Mouse (Mus musculus) MEL (cell line): ENCODE results near the gene Eif4e3. TPM values are rescaled to one million over a fixed set of nuclear protein-coding genes. Genes with fewer than 3 reads are reported as not detected.

Experiments
- DNase-seq: peaks from one replicate; pipeline ENCODE4 v3.0.0; 2011; ENCODE audit warnings: low read depth, low spot score
- H3K27ac ChIP-seq: 2 replicates; pipeline ENCODE4 v1.5.1; 2012; ENCODE audit warnings: low read depth, mild to moderate bottlenecking, control low read depth, low read length, moderate library complexity; ENCODE audit not compliant: control insufficient read depth
- H3K27me3 ChIP-seq, 2 experiments: fragments of 150-350 bp in 1 of 2; sonication (generic) in 1 of 2; 2 replicates each; pipeline ENCODE4 v1.6.1; 2012; ENCODE audit warnings: low read length in 2 of 2, mild to moderate bottlenecking in 2 of 2, improper control_type of control experiment in 1 of 2, moderate library complexity in 1 of 2; ENCODE audit not compliant: insufficient read depth in 2 of 2, control insufficient read depth in 1 of 2
- H3K36me3 ChIP-seq, 2 experiments: 2 replicates each; pipeline ENCODE4 v1.6.1; 2012 to 2014; ENCODE audit warnings: low read length in 2 of 2, improper control_type of control experiment in 1 of 2, inconsistent platforms in 1 of 2, mild to moderate bottlenecking in 1 of 2; ENCODE audit not compliant: insufficient read depth in 2 of 2, control insufficient read depth in 1 of 2
- H3K4me1 ChIP-seq, 2 experiments: fragments of 150-350 bp in 1 of 2; sonication (generic) in 1 of 2; 2 replicates each; pipeline ENCODE4 v1.6.1; 2012; ENCODE audit warnings: low read length in 2 of 2, improper control_type of control experiment in 1 of 2, mild to moderate bottlenecking in 1 of 2; ENCODE audit not compliant: insufficient read depth in 2 of 2, control insufficient read depth in 1 of 2
- H3K4me3 ChIP-seq, 2 experiments: fragments of 150-350 bp in 1 of 2; sonication (generic) in 1 of 2; 2 replicates each; pipeline ENCODE4 v1.5.1; 2012; ENCODE audit warnings: low read depth in 2 of 2, low read length in 2 of 2, mild to moderate bottlenecking in 2 of 2, moderate library complexity in 2 of 2, control low read depth in 1 of 2, improper control_type of control experiment in 1 of 2; ENCODE audit not compliant: control insufficient read depth in 1 of 2, insufficient read depth in 1 of 2
- H3K79me2 ChIP-seq: 2 replicates; pipeline ENCODE4 v1.6.1; 2012; ENCODE audit warnings: mild to moderate bottlenecking, low read length, moderate library complexity; ENCODE audit not compliant: control insufficient read depth, poor library complexity, insufficient read depth
- H3K9ac ChIP-seq: 2 replicates; pipeline ENCODE4 v1.6.1; 2012; ENCODE audit warnings: low read depth, mild to moderate bottlenecking, control low read depth, low read length, moderate library complexity; ENCODE audit not compliant: control insufficient read depth, poor library complexity, severe bottlenecking
- H3K9me3 ChIP-seq: fragments of 150-350 bp; sonication (generic); replicated peaks from 2 replicates; pipeline ENCODE4 v1.6.1; 2012; ENCODE audit warnings: mild to moderate bottlenecking, low read length, improper control_type of control experiment, moderate library complexity; ENCODE audit not compliant: insufficient read depth
- BHLHE40 ChIP-seq: IDR thresholded peaks from 2 replicates; pipeline ENCODE4 v1.6.1; 2012; ENCODE audit warnings: low read depth, mild to moderate bottlenecking, inconsistent platforms, low read length, improper control_type of control experiment, borderline replicate concordance
- CTCF ChIP-seq, 3 experiments: IDR thresholded peaks in 2 of 3; conservative IDR thresholded peaks in 1 of 3; 2 replicates each; pipeline ENCODE4 v1.5.1; 2011 to 2012; ENCODE audit warnings: low read length in 3 of 3, low read depth in 2 of 3, mild to moderate bottlenecking in 2 of 3, improper control_type of control experiment in 1 of 3, inconsistent platforms in 1 of 3, mixed read lengths in 1 of 3, moderate library complexity in 1 of 3; ENCODE audit not compliant: control insufficient read depth in 1 of 3, insufficient read depth in 1 of 3, poor library complexity in 1 of 3, severe bottlenecking in 1 of 3
- ELF1 ChIP-seq: IDR thresholded peaks from 2 replicates; pipeline ENCODE4 v1.6.1; 2014; ENCODE audit warnings: low read depth, mild to moderate bottlenecking, inconsistent platforms, low read length, improper control_type of control experiment, moderate library complexity
- GABPA ChIP-seq: IDR thresholded peaks from 2 replicates; pipeline ENCODE4 v1.6.1; 2012; ENCODE audit warnings: low read depth, mild to moderate bottlenecking, inconsistent platforms, low read length, improper control_type of control experiment, moderate library complexity
- KAT2A ChIP-seq: conservative IDR thresholded peaks from 2 replicates; pipeline ENCODE4 v1.6.1; 2012; ENCODE audit warnings: low read depth, low read length, improper control_type of control experiment, inconsistent platforms
- MAFK ChIP-seq: IDR thresholded peaks from 2 replicates; pipeline ENCODE4 v1.6.1; 2011; ENCODE audit warnings: low read depth, mild to moderate bottlenecking, low read length, improper control_type of control experiment, borderline replicate concordance
- MAZ ChIP-seq: IDR thresholded peaks from 2 replicates; pipeline ENCODE4 v1.6.1; 2012; ENCODE audit warnings: low read depth, mild to moderate bottlenecking, inconsistent platforms, low read length, improper control_type of control experiment
- NELFE ChIP-seq: IDR thresholded peaks from 2 replicates; pipeline ENCODE4 v1.6.1; 2011; ENCODE audit warnings: low read depth, low read length, improper control_type of control experiment
- NRF1 ChIP-seq: IDR thresholded peaks from 2 replicates; pipeline ENCODE4 v1.6.1; 2014; ENCODE audit warnings: low read depth, mild to moderate bottlenecking, inconsistent platforms, low read length, improper control_type of control experiment, moderate library complexity; ENCODE audit not compliant: poor library complexity, insufficient read depth, severe bottlenecking
- POLR2AphosphoS2 ChIP-seq: IDR thresholded peaks from 2 replicates; pipeline ENCODE4 v1.6.1; 2011; ENCODE audit warnings: low read length, improper control_type of control experiment
- RAD21 ChIP-seq: IDR thresholded peaks from 2 replicates; pipeline ENCODE4 v1.6.1; 2011; ENCODE audit warnings: mild to moderate bottlenecking, low read depth, low read length, improper control_type of control experiment
- RCOR1 ChIP-seq: IDR thresholded peaks from 2 replicates; pipeline ENCODE4 v1.6.1; 2012; ENCODE audit warnings: low read depth, mild to moderate bottlenecking, inconsistent platforms, low read length, improper control_type of control experiment
- TAL1 ChIP-seq: IDR thresholded peaks from 2 replicates; pipeline ENCODE4 v1.6.1; 2012; ENCODE audit warnings: mild to moderate bottlenecking, inconsistent platforms, low read length, moderate library complexity, mixed read lengths
- TCF12 ChIP-seq: IDR thresholded peaks from 2 replicates; pipeline ENCODE4 v1.6.1; 2014; ENCODE audit warnings: low read depth, mild to moderate bottlenecking, inconsistent platforms, low read length, improper control_type of control experiment, moderate library complexity
- USF1 ChIP-seq: IDR thresholded peaks from 2 replicates; pipeline ENCODE4 v1.6.1; 2014; ENCODE audit warnings: low read depth, mild to moderate bottlenecking, inconsistent platforms, low read length, improper control_type of control experiment, moderate library complexity
- USF2 ChIP-seq, 2 experiments: IDR thresholded peaks; 2 replicates each; pipeline ENCODE4 v1.6.1; 2011 to 2012; ENCODE audit warnings: improper control_type of control experiment in 2 of 2, low read length in 2 of 2, borderline replicate concordance in 1 of 2, inconsistent platforms in 1 of 2, low read depth in 1 of 2, mild to moderate bottlenecking in 1 of 2; ENCODE audit not compliant: insufficient read depth in 1 of 2
- ZNF384 ChIP-seq: IDR thresholded peaks from 2 replicates; pipeline ENCODE4 v1.6.1; 2012; ENCODE audit warnings: low read depth, mild to moderate bottlenecking, inconsistent platforms, low read length, improper control_type of control experiment
- polyA plus RNA-seq, 2 experiments: library from polyadenylated mRNA; stranded (reverse) in 1 of 2; unstranded in 1 of 2; fragments of >175 nt in 1 of 2; fragments of >200 nt in 1 of 2; gene quantifications; 2 replicates each; pipeline versions ENCODE4 v1.2.1 to v1.2.4; 2012; ENCODE audit warnings: low replicate concordance in 2 of 2, low read depth in 1 of 2; ENCODE audit not compliant: insufficient read length in 2 of 2, insufficient read depth in 1 of 2, missing spikeins in 1 of 2
- total RNA-seq: library from RNA; depleted of rRNA; stranded (reverse); fragments of 300-350 nt; gene quantifications from 2 replicates; pipeline ENCODE4 v1.2.3, GENCODE M21; 2012

Eif4e3 gene
- total and polyA plus RNA-seq, 3 experiments, result not detected

DNA sequence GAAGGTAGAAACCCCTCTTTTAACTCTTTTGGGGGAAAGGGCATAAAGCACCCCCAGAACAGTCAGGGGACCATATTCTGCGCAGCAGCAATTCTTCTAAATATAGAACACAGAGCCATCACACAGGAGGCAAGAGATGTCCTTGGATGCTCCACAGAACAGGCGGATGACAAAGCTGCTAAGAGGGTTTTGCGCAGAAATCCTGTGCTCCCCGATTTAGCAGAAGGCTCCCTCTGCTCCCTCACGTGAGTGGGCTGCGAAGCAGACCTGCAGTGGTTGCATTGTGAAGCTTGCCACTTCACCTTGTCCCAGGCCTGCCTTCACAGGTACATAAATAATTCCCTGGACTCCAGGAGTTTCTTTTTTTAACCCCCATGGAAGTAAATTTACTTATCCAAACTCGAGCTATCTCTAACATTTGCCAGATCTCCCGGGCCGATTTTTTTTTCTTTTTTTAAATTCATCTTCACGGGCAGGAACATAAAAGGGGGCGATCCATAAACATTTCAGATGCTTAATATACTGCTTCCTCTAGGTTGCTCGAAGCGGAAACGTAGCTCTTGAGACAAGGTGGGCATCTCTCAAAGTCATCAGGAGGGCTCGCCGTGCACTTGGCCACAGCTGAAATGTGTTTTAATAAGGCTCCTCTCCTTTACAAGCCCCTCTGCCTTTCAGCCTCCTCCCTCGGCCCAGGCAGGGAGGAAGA, 51.9 kb downstream of the Eif4e3 start:
- H3K27ac ChIP-seq, result no peak overlapping the region
- no peak overlapping the region for H3K9ac ChIP-seq
- H3K4me1 ChIP-seq, result no peaks in the 10 kb centered on the region
- no peaks in the 10 kb centered on the region for H3K36me3 ChIP-seq
- H3K9me3 ChIP-seq, result no peaks in the 10 kb centered on the region
- no peak overlapping the region for H3K4me3 ChIP-seq
- H3K79me2 ChIP-seq, result no peaks in the 10 kb centered on the region
- no peak for DNase-seq
- TF ChIP-seq RCOR1 (no peak), TCF12 (no peak), ELF1 (no peak), KAT2A (no peak), RAD21 (no peak), CTCF (IDR thresholded peaks at IDR 0.05 in 2 of 3, conservative IDR thresholded peaks at IDR 0.05 in 1 of 3; ENCODE audit: control insufficient read depth in 1 of 3, insufficient read depth in 1 of 3, low read depth in 2 of 3, low read length in 3 of 3, poor library complexity in 1 of 3, severe bottlenecking in 1 of 3) (no peak)
- H3K27me3 ChIP-seq, result peaks cover 0 to 4% of the 10 kb centered on the region in 2 experiments; a peak in 3 of 4 replicates

DNA sequence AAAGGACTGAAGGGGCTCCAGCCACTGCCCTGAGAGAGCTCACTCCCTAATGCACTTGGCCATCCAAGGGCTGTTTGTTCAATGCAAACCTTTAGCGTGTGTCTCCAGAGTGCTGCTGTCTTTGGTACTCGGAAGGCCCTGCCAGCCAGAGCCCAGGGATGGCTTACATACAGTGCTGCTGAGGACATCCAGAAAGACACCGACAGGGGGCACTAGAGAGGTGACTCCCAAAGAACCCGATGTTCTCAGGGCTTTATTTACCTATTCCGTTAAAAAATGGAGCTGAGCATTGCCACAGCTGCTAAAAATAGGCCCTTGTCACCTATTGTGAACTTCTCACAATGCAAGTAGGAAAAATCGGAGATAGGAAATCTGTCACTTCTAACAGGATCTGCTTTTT, 54.7 kb downstream of the Eif4e3 start:
- H3K79me2 ChIP-seq, result no peaks in the 10 kb centered on the region
- H3K27me3 ChIP-seq, result peaks cover 0 to 5% of the 10 kb centered on the region in 2 experiments; a peak in 3 of 4 replicates
- TF ChIP-seq RCOR1 (no peak), CTCF (IDR thresholded peaks at IDR 0.05 in 2 of 3, conservative IDR thresholded peaks at IDR 0.05 in 1 of 3; ENCODE audit: control insufficient read depth in 1 of 3, insufficient read depth in 1 of 3, low read depth in 2 of 3, low read length in 3 of 3, poor library complexity in 1 of 3, severe bottlenecking in 1 of 3) (peak; percentile 5 to 14 (median 14); a peak in 1 of 6 replicates)
- H3K4me1 ChIP-seq, result no peaks in the 10 kb centered on the region
- no peak overlapping the region for H3K9ac ChIP-seq
- H3K9me3 ChIP-seq, result no peaks in the 10 kb centered on the region
- H3K36me3 ChIP-seq, result no peaks in the 10 kb centered on the region
- DNase-seq, result no peak
- no peak overlapping the region for H3K4me3 ChIP-seq
- H3K27ac ChIP-seq, result no peak overlapping the region

DNA sequence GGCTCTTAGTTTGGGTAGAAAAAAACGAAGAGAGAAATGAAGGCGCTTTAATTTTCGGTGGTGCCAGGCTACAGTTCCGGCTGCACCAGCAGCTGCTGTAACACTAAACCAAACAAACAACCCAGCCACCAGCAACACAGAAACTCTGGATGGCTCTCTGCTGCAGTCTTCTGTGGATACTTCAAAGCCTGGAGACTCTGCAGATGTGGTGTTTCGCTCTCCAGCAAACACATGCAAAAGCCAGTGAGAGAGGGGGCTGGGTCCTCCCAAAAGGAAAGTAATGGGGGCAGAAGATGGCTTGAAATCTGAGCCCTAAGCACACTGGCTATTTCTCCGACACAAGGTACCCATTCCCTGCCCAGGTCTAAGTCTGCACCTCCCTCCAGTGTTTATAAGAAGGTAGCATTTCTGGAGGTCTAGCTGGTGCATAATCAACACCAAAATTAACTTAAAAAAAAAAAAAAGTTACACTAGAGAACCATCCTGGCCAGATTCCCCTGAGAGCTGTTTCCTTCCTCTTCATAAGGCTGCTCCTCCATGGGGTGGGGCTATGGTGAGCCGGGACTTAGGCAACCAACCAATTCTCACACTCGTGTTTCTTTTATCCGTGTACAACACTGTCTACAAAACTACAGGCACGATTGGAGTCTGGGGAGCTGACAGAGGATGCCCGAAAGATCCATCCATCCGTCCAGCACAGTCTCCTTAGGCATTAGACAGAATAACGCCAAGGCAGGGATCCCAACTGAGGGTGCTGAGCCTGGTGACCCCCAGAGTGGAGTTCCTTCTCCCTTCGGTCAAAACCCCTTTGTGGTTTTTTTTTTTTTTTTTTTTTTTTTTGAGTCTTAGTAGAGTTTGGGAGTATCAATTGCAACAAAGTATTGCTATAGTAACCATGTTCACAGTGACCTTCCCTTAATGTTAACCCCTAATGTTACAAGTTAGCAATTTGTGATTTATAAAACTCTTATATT, 55.8 kb downstream of the Eif4e3 start:
- H3K4me1 ChIP-seq, result no peaks in the 10 kb centered on the region
- no peaks in the 10 kb centered on the region for H3K36me3 ChIP-seq
- TF ChIP-seq NELFE, result no peak
- no peak for TF ChIP-seq BHLHE40
- TF ChIP-seq USF2 (IDR thresholded peaks at IDR 0.05; ENCODE audit: borderline replicate concordance in 1 of 2, insufficient read depth in 1 of 2, low read depth in 1 of 2, low read length in 2 of 2), result no peak
- no peak for TF ChIP-seq KAT2A
- no peak for TF ChIP-seq USF1
- no peak for TF ChIP-seq TAL1
- TF ChIP-seq POLR2AphosphoS2, result no peak
- TF ChIP-seq MAFK, result no peak
- TF ChIP-seq ZNF384, result no peak
- no peak for TF ChIP-seq MAZ
- no peak for TF ChIP-seq CTCF (IDR thresholded peaks at IDR 0.05 in 2 of 3, conservative IDR thresholded peaks at IDR 0.05 in 1 of 3; ENCODE audit: control insufficient read depth in 1 of 3, insufficient read depth in 1 of 3, low read depth in 2 of 3, low read length in 3 of 3, poor library complexity in 1 of 3, severe bottlenecking in 1 of 3)
- TF ChIP-seq TCF12, result no peak
- no peak for TF ChIP-seq GABPA
- TF ChIP-seq NRF1, result no peak
- no peak overlapping the region for H3K9ac ChIP-seq
- no peak overlapping the region for H3K27ac ChIP-seq
- H3K27me3 ChIP-seq, result peaks cover 0 to 3% of the 10 kb centered on the region in 2 experiments; a peak in 3 of 4 replicates
- H3K79me2 ChIP-seq, result no peaks in the 10 kb centered on the region
- DNase-seq, result no peak
- no peaks in the 10 kb centered on the region for H3K9me3 ChIP-seq
- H3K4me3 ChIP-seq, result no peak overlapping the region
